Mouse (Mus musculus) retina, postnatal 7 days (tissue): Measurements from ENCODE around the gene Med12.

ENCODE experiments used
- DNase-seq: peaks from one replicate; pipeline ENCODE4 v3.0.0-alpha.2; 2012; ENCODE audit warnings: low read depth, low spot score

Gene Med12

GRCm38 (mm10) chrX:101273875-101274738 is at the start of gene Med12:
Gene Med12, plus strand, starts transcription at chrX:101274030.
- DNase-seq = peak; percentile 75

GRCm38 (mm10) chrX:101245011-101245410 is 28.8 kb upstream of the Med12 start:
- no peak for DNase-seq

- DNase-seq = peak; percentile 71
Observed at GRCm38 (mm10) chrX:101253952-101254729, 19.7 kb upstream of the Med12 start, which contains the start of gene Foxo4. Gene Foxo4, plus strand, starts transcription at chrX:101254528.

GRCm38 (mm10) chrX:101254740-101255139 is 19.1 kb upstream of the Med12 start:
- DNase-seq = no peak

- no peak for DNase-seq
Observed at GRCm38 (mm10) chrX:101256603-101257002, 17.2 kb upstream of the Med12 start.

GRCm38 (mm10) chrX:101260441-101261325 is 13.1 kb upstream of the Med12 start:
- no peak for DNase-seq

GRCm38 (mm10) chrX:101263892-101264291 is 9.9 kb upstream of the Med12 start, which contains the start of gene Gm614:
Gene Gm614, minus strand, starts transcription at chrX:101263992.
- DNase-seq = no peak

- DNase-seq = no peak
Observed at GRCm38 (mm10) chrX:101266631-101267030, 7.2 kb upstream of the Med12 start.

GRCm38 (mm10) chrX:101268025-101268754 is 5.6 kb upstream of the Med12 start, which contains the start of gene Il2rg:
Gene Il2rg, minus strand, starts transcription at chrX:101268255.
- no peak for DNase-seq

- no peak for DNase-seq
Observed at GRCm38 (mm10) chrX:101268755-101269124, 5.1 kb upstream of the Med12 start, which contains the start of gene Gm20489. Gene Gm20489, minus strand, starts transcription at chrX:101269023.

- no peak for DNase-seq
Observed at GRCm38 (mm10) chrX:101273410-101273809, 420 bp upstream of the Med12 start.

- DNase-seq = no peak
Observed at GRCm38 (mm10) chrX:101282813-101283212, 9.0 kb downstream of the Med12 start.

GRCm38 (mm10) chrX:101285534-101285933 is 11.7 kb downstream of the Med12 start:
- DNase-seq = no peak

GRCm38 (mm10) chrX:101285953-101286670 is 12.3 kb downstream of the Med12 start:
- no peak for DNase-seq

GRCm38 (mm10) chrX:101287543-101287942 is 13.7 kb downstream of the Med12 start:
- DNase-seq = no peak

- no peak for DNase-seq
Observed at GRCm38 (mm10) chrX:101288432-101288831, 14.6 kb downstream of the Med12 start.

- DNase-seq = no peak
Observed at GRCm38 (mm10) chrX:101289037-101289436, 15.2 kb downstream of the Med12 start.

- DNase-seq = no peak
Observed at GRCm38 (mm10) chrX:101290111-101290510, 16.3 kb downstream of the Med12 start.

- DNase-seq = no peak
Observed at GRCm38 (mm10) chrX:101299055-101299454, 25.2 kb downstream of the Med12 start, which contains the start of gene Nlgn3. Gene Nlgn3, plus strand, starts transcription at chrX:101299168.
